Mouse (Mus musculus) frontal cortex, adult 2 months (tissue): Measurements from ENCODE around the gene Hoxb4. TPM values are rescaled to one million over a fixed set of nuclear protein-coding genes. Genes with fewer than 3 reads are reported as not detected.

ENCODE experiments used
- DNase-seq, 2 experiments: peaks; one replicate each; pipeline ENCODE4 v3.0.0; 2022; ENCODE audit warnings: low spot score in 1 of 2; ENCODE audit errors: extremely low spot score in 1 of 2
- polyA plus RNA-seq: library from polyadenylated mRNA; depleted of rRNA; stranded (reverse); fragments of >200 nt; gene quantifications from 2 replicates; pipeline ENCODE4 v1.2.3, GENCODE M21; 2012

Hoxb4 gene
- polyA plus RNA-seq, 1 experiment = not detected

DNA sequence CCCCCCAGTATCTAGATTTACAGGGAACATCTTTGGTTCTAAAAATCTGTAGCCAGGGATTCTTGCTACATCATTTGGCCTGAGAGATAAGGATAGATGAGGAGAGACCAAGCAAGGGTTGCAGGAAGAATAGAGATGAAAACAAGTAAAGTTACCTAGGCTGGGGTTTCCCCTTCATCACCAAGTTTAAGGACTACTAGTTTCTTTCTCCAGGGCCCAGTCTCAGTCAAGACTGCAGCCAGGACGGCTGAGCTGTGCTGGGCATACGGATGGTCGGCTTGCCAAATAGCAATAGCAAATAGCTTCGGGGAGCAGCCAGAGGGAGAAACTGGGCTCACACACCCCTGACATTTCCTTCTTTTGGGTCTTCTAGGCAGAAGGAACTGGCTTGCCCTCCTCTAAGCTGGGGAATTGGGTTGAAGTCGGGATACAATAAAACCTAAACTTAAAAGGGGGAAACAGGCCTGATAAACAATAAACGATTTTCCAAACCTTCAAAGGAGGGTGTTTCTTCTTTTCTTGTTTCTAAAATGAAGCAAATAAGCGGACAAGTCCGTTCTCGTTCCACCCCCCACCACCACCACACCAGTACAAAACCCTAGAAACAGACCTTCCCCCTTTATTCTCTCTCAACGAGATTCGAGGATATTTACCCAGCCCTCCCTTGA lies 20.0 kb upstream of the Hoxb4 start:
- no peak for DNase-seq

GRCm38 (mm10) chr11:96298895-96299667 lies 19.0 kb upstream of the Hoxb4 start:
- DNase-seq = no peak

GRCm38 (mm10) chr11:96299781-96300180 lies 18.3 kb upstream of the Hoxb4 start:
- no peak for DNase-seq

GRCm38 (mm10) chr11:96300354-96301063 lies 17.6 kb upstream of the Hoxb4 start:
- DNase-seq = no peak

- no peak for DNase-seq
Measured at GRCm38 (mm10) chr11:96301064-96301431, 17.0 kb upstream of the Hoxb4 start.

GRCm38 (mm10) chr11:96301837-96302236 lies 16.2 kb upstream of the Hoxb4 start:
- peak in 1 of 2 experiments; percentile 51 for DNase-seq

- no peak for DNase-seq
Measured at GRCm38 (mm10) chr11:96302381-96303150, 15.5 kb upstream of the Hoxb4 start.

DNA sequence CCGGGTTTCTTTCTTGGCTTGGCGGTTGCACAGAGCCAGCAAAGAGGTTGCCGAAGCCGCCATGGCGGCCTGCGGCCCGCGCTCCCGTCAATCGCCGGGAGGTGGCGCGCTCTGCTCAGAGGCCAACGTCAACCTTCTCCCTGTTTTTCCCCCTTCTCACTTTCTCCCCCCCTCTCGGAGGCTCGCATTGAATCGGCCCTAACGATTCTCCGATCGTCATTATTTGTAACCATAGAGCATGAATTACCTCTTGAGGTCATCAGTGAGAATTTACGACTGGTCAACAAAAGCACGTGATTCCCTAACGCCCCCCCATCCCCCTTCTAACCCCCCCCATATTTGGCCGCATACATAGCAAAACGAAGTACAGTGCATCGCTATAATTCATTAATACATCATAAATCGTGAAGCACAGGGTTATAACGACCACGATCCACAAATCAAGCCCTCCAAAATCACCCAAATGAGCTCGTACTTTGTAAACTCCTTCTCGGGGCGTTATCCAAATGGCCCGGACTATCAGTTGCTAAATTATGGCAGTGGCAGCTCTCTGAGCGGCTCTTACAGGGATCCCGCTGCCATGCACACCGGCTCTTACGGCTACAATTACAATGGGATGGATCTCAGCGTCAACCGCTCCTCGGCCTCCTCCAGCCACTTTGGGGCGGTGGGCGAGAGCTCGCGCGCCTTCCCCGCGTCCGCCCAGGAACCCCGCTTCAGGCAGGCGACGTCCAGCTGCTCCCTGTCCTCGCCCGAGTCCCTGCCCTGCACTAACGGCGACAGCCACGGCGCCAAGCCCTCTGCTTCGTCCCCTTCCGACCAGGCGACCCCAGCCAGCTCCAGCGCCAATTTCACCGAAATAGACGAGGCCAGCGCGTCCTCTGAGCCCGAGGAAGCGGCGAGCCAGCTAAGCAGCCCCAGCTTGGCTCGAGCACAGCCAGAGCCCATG lies 14.6 kb upstream of the Hoxb4 start, which contains the start of gene Hoxb5:
Gene Hoxb5, plus strand, starts transcription at position 186 of the 949 bp plus-strand sequence.
- no peak for DNase-seq

- no peak for DNase-seq
Measured at GRCm38 (mm10) chr11:96304381-96305195, 13.5 kb upstream of the Hoxb4 start.

DNA sequence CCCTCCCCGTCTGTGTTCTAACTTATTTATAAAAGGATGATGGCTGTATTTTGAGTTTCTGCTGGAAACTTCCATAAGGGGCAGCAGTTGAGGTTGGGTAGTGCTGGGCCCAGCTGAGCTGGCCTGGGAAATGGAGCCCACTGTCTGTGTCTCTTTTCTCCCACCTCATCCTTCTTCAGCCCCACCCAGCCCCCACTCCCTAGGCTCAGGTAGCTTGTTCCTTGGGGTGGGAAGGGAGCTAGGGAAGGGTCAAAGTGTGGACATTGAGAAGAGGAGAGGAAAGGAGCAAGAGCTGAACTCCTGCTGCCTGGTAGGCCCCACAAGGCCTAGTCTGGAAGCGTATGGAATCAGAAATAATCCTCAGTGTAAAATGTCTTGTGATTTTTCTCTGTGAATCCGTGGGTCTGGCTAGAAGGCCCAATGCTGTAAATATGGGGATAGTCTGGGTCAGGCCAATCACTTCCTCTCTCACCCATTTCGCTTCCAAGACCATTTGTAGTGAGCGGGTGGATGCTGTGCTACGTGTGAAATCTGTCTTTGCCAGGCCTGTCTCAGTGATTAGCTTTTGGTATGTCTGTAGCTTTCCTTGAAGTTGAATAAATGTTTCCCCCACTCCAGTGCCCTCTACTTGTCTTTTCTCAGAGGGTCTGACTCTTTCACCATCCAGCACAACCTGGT lies 12.4 kb upstream of the Hoxb4 start:
- no peak for DNase-seq

DNA sequence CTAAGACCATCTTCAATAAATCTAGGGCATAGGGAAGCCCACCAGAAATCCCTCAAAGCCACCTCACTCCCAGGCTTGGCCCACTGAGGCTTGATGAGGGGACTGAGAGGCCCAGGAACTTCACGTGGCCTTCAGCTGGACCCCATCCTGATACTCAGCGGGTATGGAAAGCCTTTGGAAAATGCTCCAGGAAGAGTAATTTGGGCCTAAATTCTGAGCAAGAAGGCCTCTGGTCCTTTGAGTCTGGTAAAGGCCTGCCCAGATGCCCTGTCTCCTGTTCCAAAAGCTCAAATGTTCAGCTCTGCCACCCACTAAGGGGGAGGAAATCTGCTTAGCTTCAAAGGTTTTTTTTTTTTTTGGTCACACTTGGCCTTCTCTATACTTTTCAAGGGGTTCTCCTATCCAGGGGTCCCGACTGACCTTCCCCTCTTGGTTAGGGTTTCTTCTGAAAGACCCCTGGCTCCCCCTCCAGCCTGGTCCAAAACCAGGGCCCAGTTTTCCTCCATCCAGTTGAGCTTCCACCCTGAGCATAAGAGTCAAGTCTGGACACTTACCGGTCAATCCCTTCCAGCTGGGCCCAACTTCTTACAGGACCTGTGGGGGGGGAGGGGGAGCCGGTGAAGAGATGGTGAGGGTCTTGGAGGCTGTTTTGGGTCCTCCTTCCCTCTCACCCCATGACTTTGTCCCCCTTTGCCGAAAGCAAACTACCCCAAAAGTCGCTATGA lies 11.7 kb upstream of the Hoxb4 start:
- DNase-seq = no peak

GRCm38 (mm10) chr11:96306908-96307269 lies 11.2 kb upstream of the Hoxb4 start:
- DNase-seq = no peak

DNA sequence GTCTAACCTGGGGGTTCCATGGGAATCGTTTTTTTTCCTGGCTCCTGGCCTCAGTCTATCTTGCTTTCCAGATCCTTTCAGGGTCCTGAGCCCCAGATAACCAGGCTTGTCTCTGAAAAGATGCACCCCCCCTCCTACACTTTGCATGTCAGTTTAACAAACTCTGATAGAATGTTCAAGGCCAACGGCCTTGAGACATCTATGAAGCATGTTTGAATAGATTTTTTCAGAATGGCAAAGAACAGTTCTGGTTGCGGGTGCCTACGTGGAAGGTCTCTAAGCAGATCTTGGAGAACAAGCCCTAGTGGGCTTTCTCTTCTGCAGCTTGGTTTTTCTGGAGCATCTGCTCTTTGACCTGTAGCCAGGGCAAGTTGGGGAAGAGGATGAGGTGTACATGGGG lies 9.3 kb upstream of the Hoxb4 start:
- DNase-seq = no peak

DNA sequence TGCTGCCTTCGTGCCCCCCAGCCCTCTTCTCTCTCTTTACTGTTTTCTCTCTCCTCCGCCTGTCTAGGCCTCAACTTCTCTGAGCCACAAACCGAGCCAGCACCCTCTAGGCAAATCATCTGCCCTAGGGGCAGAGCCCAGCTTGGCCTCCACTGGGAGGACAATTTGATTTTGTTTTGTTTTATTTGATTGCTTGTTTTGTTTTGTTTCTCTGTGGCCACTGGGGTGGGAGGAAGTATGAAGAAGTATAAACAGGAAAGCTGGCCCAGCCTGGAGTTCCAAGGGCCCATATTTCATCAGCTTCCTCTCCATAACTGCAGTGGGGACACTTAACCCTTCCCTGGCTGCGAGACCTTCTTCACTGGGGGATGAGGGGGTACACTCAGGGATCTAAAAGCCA lies 8.8 kb upstream of the Hoxb4 start:
- DNase-seq = no peak

GRCm38 (mm10) chr11:96310183-96310938 lies 7.7 kb upstream of the Hoxb4 start:
- DNase-seq = no peak

DNA sequence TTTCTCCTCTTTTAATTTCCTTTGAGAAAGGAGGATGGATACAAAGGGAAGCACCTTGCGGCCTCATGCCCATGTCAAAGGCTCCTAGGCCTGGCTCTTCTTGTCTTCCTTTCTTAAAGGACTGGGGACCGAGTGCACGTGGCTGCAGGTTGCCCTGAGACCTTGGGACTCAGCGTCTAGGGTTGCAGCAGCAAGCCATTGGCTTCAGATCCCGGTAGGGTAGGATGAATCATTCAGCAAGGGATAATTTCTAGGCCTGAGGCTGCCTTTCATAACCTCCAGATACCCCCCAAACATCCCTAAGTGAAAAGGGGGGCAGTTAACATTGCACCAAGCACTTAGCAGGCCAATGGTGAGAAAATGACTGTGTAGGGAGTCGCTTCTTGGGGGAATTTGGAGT lies 7.0 kb upstream of the Hoxb4 start:
- no peak for DNase-seq
